Mouse (Mus musculus) right cerebral cortex, postnatal 25 days (tissue): Measurements from ENCODE around the gene Ctns.
A peak's percentile ranks its signal among the peaks of the same experiment; 100 is the strongest.

Source experiments
- DNase-seq: peaks from one replicate; pipeline ENCODE4 v3.0.0; 2022

The Ctns gene

DNA sequence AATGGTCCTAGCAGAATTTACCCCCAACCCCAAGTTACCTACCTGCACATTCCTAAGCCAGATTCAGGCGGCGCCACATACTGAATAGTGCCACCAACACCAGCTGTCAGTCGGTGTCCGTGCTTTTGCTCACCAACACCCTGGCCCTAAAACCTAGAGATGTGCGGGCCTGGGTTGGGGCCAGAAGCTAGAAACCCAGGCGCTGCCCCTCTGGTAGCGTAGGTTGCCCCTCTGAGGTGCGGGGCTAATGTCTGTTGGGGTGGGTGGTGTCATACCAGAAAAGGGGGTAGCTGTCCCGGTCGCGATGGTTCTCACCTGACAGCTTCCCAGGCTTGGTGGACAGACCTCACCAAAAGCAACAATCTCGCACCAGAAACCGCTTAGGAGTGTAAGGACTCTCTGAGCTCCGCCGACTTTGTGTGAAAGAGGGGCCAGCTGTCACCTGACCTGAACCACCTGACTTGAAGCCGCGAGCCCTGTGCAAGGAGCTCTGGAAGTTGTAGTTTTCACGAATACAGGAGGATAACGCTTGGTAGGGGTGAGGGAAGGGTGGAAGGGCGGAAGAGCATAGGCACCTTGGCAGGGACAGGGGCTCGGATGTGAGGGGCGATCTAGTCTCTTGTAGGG, at the start of gene Ctns:
TSS of gene Ctns (minus strand) at position 440 of the 627 bp plus-strand sequence.
- peak; percentile 89 for DNase-seq

DNA sequence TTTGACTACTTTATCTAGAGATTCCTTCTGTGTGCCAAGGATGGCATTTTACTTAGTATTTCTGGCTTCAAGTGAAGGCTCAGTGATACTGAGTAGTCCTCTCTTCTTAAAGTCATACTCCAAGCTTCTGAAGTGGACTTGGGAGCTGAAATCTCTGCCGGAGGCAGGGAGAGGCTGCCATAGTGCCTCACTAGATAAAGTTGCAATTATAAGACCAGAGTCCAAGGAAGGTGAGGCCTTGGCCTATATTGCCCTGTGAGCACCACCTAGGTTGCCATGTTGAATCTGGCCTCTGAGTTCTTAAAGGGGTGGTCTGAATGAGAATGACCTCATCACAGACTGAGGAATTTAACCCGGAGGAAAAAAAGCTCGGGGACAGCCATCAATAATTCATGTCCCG, 43.9 kb upstream of the Ctns start:
- DNase-seq = no peak

- no peak for DNase-seq
These were observed 43.4 kb upstream of the Ctns start for GRCm38 (mm10) chr11:73242199-73242598.

GRCm38 (mm10) chr11:73236731-73237130, 37.9 kb upstream of the Ctns start:
- no peak for DNase-seq

- no peak for DNase-seq
These were observed 37.3 kb upstream of the Ctns start for GRCm38 (mm10) chr11:73235990-73236701.

- DNase-seq = no peak
These were observed 35.1 kb upstream of the Ctns start, which contains the start of gene Trpv1 for GRCm38 (mm10) chr11:73233992-73234391. Gene Trpv1 (plus strand): TSS chr11:73234292.

DNA sequence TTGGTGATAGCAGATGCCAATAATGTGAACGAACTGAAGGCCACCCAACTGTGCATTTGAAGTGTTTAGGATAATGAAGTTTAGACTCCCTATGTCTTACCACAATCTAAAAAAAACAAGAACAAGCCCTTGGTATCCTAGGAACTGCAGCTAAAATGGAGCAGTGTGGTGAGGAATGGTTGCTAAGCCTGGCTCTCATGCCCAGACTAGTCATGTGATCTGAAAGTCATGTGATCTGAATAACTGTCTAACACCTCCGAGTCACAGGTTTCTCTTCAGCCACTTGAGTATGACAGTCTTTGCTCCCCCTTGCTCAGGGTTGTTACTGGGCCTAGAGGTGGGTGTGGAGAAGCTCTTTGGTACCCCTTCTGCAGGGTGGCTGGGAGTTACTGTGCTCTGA, 33.7 kb upstream of the Ctns start:
- DNase-seq = no peak

- DNase-seq = no peak
These were observed 31.2 kb upstream of the Ctns start for GRCm38 (mm10) chr11:73230081-73230480.

DNA sequence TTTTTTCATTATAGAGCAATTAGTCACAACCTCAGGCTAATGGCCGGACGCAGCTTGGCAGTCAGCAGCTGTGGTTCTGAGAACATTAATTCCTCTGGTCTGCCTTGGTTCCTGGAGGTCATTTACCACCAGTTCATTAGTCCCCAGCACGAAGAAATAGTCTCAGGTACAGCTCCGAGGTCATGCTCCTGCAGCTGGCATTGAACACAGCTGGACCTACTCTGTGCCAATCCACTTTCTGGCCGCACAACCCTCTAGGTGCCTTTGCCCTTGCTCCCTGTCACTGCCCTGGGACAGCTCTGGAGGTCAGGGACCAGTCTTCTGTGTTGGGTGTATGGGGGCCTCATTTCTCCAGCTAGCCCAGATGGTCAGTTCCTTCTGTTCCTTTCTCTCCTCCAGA, 30.0 kb upstream of the Ctns start:
- DNase-seq = no peak

DNA sequence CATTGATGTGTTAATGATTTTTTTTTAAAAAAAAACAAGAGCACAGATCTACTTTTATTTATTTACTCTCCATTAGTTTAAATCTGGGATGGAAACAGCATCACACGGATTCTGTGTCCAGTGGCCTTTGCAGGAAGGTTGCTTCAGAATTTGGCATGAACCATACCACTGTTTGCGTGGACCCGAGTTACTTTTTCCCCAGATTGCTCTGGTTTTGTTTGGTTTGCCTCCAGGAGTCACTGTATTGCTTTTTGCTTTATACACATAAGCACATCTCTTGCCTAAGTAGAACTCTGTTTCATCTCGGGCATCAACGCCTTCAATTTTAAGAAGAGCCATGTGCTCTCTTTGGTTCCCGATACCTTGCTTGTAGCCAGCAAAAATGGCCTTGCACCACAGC, 27.0 kb upstream of the Ctns start:
- no peak for DNase-seq

DNA sequence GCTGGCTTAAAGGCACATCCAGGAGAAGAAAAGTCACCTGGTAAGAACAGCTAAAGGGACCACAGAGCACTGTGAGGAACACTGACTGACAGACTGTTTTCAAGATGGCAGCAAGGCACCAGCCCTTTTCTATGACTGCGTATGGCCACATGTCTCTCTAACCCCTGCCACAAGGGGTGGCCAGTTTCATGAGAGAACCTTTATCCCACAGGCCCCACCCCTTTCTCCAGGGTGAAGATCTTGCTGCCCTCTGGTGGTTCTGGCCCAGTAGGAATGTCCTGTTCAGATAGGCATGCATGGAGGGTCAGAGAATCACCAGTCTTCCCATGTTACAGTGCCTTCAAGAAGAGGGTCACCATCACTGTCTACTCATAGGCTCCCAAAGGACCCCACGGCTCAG, 25.1 kb upstream of the Ctns start:
- no peak for DNase-seq

DNA sequence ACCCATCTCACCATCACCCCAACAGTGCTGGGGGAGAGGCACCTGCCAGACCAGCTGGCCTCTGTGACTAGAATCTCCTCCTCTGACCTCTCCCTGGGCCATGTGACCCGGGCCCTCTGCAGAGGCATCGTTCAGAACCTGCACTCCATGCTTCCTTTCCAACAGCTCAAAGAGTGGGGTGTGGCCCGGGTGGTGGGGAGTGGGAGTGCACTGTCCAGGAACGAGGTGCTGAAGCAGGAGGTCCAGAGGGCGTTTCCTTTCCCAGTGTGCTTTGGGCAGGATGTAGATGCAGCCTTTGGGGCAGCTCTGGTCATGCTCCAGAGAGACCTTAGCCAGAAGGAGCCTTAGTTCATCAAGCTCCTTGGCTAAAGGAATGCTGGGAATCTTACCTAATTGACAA, 24.0 kb upstream of the Ctns start:
- no peak for DNase-seq

DNA sequence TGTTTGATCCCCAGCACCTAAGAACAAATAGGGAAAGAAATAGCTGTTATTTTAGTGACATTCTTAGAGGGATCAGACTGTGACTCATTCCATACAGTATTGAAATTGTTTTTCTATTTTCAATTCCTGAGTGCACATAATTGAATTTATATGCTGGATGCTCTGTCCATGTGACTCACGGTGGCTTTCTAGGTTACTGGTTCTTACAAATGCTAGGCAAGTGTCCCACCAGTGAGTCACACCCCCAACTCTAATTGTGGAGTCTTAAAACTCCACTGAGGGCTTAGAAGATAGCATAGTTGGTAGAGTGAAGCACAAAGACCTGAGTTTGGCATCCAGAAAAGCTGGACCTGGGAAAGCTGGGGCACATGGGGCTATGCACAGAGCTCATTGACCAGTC, 21.8 kb upstream of the Ctns start:
- no peak for DNase-seq

DNA sequence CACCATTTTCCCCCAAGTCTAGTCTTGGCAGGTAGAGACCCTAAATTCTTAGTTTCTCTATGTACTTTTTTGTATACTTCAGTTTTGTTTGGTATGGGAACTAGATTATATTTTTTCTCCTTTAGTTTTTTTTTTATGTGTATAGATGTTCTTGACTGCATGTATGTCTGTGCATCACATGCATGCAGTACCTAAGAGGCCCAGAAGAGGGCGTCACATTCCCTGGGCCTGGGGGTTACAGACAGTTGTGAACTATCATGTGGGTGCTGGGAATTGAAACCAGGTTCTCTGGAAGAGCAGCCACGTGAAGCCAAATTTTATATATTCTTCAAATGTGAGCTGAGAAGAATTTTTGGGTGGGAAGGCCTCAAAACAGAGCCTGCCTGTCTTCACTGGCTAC, 20.8 kb upstream of the Ctns start:
- DNase-seq = no peak

- no peak for DNase-seq
These were observed 15.1 kb upstream of the Ctns start for GRCm38 (mm10) chr11:73213956-73214355.

DNA sequence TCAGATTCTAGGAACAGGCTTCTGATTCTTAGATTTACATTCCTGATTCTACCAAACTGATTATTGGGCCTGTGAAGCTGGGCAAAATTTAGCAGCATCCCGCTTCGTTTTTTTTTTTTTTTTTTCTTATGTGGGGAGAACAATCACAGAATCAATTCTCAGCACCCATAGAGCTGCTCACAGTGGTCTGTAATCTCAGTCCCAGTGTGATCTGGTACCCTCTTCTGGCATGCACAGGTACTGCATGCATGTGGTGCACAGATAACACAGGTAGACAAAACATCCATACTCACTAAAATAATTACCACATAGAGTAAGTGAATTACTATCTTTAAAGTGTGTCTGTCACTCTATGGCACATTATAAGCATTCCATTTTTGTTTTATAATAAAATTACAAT, 8.8 kb upstream of the Ctns start:
- DNase-seq = no peak

GRCm38 (mm10) chr11:73205194-73205593, 6.4 kb upstream of the Ctns start:
- DNase-seq = no peak

DNA sequence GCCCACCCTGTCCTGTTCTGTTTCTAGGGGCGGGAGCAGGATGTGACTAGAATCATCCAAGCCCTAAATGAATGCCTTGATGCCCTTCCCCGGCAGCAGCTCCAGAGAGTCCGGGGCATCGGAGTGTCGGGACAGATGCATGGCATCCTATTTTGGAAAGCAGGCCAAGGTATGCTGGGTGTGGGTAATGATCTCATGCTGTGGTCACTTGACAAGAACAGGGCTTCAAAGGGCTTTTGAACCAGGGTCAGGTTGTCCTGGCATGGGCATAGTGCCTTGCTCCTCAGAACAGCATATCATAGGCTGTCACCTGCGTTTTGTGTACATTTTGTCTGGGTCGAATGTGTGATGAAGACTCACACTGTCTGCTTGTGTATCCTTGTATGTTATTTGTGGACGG, 5.1 kb upstream of the Ctns start:
- DNase-seq = no peak

DNA sequence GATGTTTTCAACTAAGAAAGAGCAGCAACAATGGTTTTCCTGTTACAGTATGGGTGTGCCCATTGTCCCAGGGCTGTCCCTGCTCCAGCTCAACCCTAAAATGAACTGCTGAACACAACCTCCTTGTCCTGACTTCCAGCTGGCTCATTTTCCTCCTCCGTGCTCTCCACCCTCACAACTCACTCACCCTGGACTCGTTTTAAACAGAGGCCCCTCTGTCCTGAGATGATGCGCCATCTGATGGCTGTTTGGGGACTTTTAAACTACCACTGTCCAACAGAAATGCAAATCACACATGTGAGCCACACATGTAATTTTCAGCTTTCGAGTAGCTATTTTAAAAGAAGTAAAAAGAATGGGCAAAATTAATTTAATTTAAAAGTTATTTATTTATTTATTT, 2.8 kb upstream of the Ctns start:
- no peak for DNase-seq

GRCm38 (mm10) chr11:73201021-73201420, 2.2 kb upstream of the Ctns start:
- no peak for DNase-seq

DNA sequence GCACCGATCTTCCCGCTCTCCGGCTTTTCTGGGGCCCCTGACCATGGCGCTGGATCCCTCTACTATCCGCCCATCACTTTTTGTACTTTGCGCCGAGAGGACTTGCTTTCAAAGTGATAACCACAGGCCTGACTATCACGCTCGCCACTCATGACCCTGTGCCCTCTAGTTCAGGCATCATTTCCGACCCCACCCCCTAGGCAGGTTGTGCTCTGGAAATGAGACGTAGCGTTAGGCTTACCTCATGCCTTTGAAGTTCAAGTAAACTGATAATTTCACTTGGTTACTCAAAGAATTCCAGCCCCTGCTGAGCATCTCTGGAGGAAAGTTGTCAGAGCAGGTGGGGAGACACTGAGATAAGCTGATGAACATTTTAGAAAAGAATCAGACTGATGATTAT, 1.0 kb upstream of the Ctns start:
- no peak for DNase-seq

- peak; percentile 94 for DNase-seq
These were observed 429 bp upstream of the Ctns start, which contains the start of gene Shpk for GRCm38 (mm10) chr11:73199230-73199712. Gene Shpk (plus strand): TSS chr11:73199460.

GRCm38 (mm10) chr11:73198190-73198589, 652 bp downstream of the Ctns start:
- DNase-seq = no peak

DNA sequence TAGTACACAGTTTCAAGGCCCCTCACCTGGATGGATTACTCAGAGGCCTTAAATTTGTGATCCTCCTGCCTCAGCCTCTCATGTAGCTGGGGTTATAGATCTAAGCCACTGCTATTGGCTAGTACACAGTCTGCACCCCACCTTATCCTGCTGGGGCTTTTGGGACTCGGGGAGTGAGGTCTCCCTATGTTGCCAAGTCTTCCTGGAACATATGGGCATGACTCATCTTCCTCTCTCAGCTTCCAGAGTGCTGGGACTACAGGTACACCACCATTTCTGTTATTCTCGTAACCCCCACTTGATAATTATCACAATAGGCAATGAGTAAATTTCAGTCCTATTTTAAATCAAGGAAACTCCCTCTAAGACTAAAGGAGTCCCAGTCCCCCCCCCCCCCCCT, 4.4 kb downstream of the Ctns start:
- no peak for DNase-seq

GRCm38 (mm10) chr11:73193047-73193446, 5.8 kb downstream of the Ctns start:
- no peak for DNase-seq
